Mouse (Mus musculus) heart, adult 18-20 months (tissue): ENCODE data around the gene Lrrc43. TPM values are rescaled to one million over a fixed set of nuclear protein-coding genes. Genes with fewer than 3 reads are reported as not detected.
"Not testable (repeated sequence)": the region's sequence is repeated elsewhere in the genome, so short reads cannot be mapped to it uniquely, and the experiment has no call there.

ENCODE experiments used
- DNase-seq, 2 experiments: peaks; one replicate each; pipeline ENCODE4 v3.0.0; 2021 to 2022; ENCODE audit warnings: mixed read lengths in 1 of 2
- long read RNA-seq, 2 experiments: library from polyadenylated mRNA; stranded (forward); transcript quantifications; one replicate each; pipeline ENCODE4 v2.0.0; 2021
- total RNA-seq, 2 experiments: library from RNA; stranded (reverse); gene quantifications; 2 replicates each; pipeline ENCODE4 v1.2.3; 2021

Gene Lrrc43
- not detected for total RNA-seq
- long read RNA-seq, experiment 1 = 0 reads
- long read RNA-seq, experiment 2 = 0 reads

DNA sequence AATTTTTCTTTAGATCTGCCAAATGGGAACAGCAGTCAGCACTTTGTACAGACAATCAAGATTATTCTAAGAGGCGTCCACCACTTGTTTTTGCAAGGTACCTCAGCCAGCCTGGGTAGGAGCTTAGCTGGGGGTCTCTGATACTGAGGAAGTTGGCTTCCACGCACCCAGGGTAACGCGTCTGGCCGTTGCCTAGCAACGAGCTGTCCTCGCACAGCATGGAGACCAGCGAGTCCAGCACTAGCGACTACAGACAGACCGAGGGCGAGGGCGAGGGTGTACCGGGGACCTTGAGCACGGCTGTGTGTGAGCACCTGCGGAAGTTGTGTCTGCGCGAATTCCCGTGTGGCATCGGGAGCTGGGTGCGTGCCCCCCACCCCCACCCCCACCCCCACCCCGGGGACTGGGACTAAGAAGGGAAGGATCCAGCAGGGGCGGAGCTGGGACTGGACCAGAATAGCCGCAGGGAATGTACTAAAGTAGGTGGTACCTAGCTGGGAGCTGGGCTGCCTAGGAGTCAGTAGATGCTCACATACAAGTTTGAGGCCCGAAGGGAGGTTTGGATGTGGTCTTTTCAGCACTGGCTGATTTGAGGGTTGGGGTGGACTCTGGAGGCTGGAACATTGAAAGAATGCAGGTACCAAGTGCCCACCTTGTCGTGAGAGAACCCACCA, at the start of gene Lrrc43, which contains the start of gene Il31:
Lrrc43 (plus strand) TSS at position 194 of the 674 bp plus-strand sequence.
Il31 (minus strand) TSS at position 378 of the 674 bp plus-strand sequence.
- no peak for DNase-seq

DNA sequence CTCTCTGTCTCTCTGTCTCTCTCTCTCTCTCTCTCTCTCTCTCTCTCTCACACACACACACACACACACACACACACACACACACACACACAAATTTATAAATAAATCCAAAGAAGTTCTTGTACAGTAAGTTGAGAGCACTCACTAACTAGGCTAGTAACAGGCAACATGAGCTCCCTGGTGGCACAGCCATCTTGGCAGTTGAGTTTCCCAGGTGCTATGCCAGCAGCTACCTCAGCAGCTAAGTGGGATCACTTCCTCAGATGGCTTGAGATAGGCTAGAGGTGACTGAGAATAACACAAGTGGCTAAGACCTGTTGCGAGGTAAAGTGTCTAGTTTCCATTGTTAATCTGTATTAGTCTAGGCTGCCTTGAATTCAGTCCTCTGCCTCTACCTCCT, 49.8 kb upstream of the Lrrc43 start:
- DNase-seq = no peak

DNA sequence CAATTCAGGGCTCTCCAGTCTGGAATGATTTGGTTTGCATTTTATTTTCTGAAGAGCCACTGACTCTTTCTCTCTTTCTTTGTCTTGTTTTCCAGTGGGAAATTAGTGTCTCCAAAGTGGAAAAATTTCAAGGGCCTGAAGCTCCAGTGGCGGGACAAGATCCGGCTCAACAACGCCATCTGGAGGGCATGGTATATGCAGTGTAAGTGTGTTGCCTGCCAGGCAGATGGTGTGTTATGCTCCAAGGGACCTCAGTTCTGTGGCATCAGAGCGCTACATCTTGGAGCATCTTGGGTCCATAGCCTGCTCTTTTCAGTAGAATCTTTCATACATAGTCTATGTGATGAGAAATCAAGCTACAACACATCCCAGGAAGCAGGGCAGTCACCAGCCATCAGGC, 49.2 kb upstream of the Lrrc43 start:
- no peak for DNase-seq

GRCm38 (mm10) chr5:123440664-123441063, 48.4 kb upstream of the Lrrc43 start:
- no peak for DNase-seq

GRCm38 (mm10) chr5:123442283-123442682, 46.8 kb upstream of the Lrrc43 start:
- no peak for DNase-seq

DNA sequence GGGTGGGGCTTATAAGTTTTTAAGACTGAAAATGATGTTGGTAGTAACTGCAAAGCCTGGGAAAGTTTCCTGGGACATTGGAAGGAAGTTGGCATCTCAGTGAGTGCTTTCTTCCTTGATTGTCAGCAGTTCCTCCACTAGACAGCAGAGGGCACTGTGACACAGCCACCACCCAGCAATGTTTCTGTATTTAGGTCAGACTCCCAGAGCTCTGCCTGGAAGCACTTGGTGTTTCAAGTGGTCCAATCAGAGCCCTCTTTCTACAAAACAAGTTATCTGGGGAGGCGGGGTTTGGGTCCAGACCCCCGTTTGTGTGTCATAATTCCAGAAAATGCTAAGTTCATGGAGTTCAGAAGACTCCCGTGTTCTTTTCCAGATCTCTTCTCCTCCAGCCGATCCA, 45.0 kb upstream of the Lrrc43 start:
- DNase-seq = peak; percentile 73 to 87

GRCm38 (mm10) chr5:123444849-123445334, 44.2 kb upstream of the Lrrc43 start:
- DNase-seq = no peak

- DNase-seq = no peak
These were observed 37.2 kb upstream of the Lrrc43 start for GRCm38 (mm10) chr5:123451886-123452285.

DNA sequence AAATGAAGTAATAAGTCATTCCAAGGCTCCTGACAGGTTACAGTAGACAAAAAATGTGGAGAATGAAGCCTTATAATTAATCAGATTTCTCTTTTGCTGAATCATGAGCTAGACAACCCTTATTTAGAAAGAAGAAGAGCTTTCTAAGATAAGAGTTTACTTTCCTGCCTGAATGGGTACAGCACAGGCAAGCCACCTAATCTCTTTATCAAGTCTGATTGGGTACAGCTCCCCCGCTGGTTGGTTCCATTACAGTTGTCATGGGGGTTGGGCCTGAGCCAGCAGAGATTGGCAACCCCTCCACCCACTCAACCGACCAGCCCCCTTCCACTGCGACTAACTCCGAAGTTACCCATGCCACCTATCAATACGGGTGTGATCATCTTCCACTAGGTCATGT, 27.7 kb upstream of the Lrrc43 start:
- no peak for DNase-seq

DNA sequence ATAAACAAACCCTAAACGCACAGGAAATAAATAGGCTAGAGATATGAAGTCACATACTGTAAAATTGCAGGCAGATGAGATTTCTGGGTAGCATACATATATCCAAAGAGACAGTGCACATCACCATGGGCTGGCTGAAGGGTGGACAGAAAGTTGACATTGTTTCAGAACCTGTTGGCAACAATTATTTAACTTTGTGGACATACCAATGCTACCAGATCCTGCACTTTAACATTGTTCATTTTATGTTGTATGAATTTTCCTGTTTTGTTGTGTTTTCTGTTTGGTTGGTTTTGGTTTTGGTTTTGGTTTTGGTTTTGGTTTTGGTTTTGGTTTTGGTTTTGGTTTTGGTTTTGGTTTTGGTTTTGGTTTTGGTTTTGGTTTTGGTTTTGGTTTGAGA, 24.5 kb upstream of the Lrrc43 start:
- no peak for DNase-seq

DNA sequence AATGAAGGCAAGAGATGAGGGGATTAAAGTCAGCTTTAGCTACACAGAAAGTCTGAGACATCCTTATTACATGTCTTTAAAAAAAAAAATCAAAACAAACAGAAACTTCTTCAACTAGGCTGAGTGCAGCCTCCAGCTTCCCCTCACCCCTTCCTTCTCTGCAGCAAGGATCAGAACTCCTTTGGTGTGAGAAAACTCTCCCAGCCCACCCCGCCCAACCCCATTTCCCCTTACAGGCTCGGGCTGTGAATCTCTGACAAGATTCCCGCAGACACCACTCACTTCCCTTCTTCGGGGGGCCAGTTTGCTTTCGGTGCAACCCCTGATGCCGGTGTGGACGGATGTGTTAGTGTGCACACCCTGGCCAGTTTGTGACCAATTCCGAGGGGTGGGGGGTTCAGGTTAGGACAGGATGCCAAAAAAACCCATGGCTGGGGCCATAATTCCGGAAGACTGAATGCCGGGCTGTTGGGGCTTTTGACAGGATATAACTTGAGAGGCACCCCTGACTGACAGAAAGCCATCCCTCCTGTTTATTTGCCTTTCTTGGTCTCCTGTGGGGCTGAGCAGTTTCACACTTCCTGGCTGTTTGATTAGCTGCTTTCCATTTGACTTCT, 18.2 kb upstream of the Lrrc43 start:
- DNase-seq = no peak

- no peak for DNase-seq
These were observed 15.3 kb upstream of the Lrrc43 start for GRCm38 (mm10) chr5:123473817-123474216.

DNA sequence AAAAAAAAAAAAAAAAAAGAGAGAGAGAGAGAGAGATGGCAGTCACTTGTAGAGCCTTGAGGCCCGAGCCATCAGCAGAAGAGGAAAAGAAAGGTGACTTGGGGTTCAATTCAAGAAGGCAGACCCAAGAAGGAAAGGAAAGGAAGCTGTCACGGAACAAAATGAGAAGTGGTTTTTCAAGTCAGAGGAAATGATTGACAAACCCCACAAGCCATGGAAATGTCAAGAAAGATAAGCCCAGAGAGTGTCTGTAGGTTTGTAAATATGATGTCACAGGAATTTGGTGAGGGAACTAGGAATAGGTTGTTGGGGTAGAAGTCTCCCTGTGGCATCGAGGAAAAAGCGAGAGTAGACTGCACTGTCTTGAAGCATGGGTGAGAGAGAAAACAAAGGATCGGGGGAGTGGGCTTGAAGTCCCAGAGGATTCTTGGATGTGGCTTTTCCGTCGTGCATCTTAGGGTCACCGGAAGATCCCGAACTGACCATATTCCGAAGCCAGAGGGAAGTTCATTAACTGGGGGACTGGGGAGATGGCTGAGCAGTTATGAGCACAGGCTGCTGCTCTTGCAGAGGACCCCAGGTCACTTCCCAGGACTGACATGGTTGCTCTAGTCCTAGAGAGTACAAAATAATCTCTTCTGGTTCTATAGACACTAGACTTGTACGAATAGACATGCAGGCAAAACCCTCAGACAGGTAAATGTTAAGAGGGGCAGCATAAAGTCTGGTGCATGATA, 1.3 kb upstream of the Lrrc43 start:
- DNase-seq = no peak

DNA sequence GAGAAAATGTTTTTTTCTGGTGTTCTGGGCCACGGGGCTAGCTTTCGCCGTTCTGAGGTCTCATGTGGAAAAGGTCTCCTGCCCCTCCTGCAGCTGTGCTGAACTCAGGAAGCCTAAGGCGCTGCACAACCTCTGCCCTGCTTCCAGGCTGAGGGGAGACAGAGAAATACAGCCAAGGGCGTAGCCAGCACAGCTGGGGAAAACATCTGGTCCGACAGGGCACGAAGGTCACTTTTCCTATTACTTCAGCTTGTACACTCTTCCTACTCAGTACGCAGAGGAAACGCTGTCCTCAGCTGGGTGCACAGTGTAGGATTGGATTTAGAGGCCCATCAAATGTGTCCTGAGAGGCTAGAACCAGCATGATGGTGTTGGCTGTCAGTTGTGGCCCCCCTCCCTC, 830 bp downstream of the Lrrc43 start:
- DNase-seq = peak; percentile 57 to 80

GRCm38 (mm10) chr5:123499717-123500116, 10.6 kb downstream of the Lrrc43 start:
- DNase-seq = peak; percentile 26 to 30

DNA sequence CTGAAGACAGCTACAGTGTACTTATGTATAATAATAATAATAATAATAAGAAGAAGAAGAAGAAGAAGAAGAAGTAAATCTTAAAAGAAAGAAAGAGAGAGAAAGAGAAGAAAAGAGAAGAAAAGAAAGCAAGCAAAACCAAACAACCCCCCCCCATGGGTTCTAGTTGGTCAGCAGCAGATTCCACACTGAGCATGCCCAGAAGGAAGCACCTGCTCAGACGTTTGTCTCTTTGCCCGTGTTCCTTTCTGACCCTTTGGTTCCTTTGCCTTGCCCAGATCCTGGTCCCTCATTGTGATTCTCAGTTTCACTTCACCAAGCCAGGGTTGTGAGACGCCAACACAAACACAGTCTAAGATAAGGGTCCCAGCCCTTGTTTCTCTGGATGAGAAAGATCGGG, 12.9 kb downstream of the Lrrc43 start:
- no peak for DNase-seq

GRCm38 (mm10) chr5:123507936-123508723, 19.0 kb downstream of the Lrrc43 start:
- DNase-seq = peak; percentile 79 to 83

GRCm38 (mm10) chr5:123508921-123509320, 19.8 kb downstream of the Lrrc43 start:
- no peak for DNase-seq

GRCm38 (mm10) chr5:123510160-123510559, 21.1 kb downstream of the Lrrc43 start, which contains the start of gene B3gnt4:
Gene B3gnt4, plus strand, starts transcription at chr5:123510460.
- DNase-seq = no peak

DNA sequence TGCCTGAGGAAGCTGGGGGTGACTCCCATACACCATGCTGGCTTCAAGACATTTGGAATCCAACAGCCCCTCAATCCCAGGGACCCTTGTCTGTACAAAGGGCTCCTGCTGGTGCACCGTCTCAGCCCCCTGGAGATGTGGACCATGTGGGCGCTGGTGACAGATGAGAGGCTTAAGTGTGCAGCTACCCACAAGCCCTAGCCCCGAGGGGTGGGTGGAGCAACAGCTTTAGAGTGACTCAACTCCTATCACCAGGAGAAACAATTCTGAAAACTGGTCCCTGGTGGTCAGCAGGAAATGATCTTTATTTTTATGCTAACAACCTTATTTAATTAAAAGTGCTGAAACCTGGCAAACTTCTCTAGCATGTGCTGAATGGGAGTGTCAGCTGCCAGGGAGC, 22.3 kb downstream of the Lrrc43 start:
- not testable (repeated sequence) for DNase-seq

GRCm38 (mm10) chr5:123512102-123512501, 23.0 kb downstream of the Lrrc43 start:
- no peak for DNase-seq

DNA sequence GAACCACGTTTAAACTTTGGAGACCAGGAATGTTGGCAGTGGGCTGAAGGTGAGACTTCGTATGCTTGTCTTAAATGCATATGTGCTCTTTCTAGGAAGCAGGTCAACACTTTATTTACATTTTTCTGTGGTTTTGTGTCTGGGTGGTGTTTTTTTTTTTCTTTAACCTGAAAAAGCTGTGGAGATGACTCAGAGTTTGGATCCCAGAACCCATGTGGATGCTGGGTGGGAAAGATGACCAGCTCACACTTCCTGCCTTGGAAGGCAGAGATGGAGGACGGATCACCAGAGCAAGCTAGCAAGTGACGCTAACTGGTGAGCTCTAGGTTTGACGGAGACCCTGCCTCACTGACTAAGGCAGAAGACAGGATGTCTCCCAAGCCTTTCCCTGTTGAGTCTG, 25.8 kb downstream of the Lrrc43 start:
- no peak for DNase-seq
